Mouse (Mus musculus): Measurements from ENCODE around the gene Morc2a.

DNA sequence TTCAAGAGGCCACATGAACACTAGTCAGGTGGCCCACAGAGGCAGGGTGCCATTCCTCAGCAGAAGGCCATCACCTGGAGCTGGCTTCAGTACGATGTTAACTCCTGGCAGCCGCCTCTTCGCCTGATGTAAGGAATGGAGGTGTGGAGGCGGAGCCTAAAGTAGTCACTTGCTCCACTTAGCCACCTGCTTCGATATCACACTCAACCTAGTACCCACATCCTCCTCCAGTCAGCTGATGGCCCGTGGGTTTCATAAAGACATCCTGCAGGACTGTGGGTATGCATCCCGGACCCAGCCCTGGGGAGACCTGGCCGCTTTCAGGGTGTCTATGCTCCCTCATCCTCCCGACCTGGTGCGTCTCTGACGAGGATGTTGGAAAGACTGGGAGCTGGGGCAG lies 86.7 kb downstream of the Morc2a start:
- TF ChIP-seq CTCF (IDR thresholded peaks at IDR 0.05; ENCODE audit: insufficient read depth, low read depth, low read length) (no peak), POLR2A (IDR thresholded peaks at IDR 0.05; ENCODE audit: insufficient read depth, low read depth, low read length) (no peak)

Measured in olfactory bulb, adult 2 months (tissue).